Mouse (Mus musculus) CD4-positive, CD25-positive, alpha-beta regulatory T cell, adult 4 months (primary cell): ENCODE results near the gene Neu4. TPM values are rescaled to one million over a fixed set of nuclear protein-coding genes. Genes with fewer than 3 reads are reported as not detected.
A peak's percentile ranks its signal among the peaks of the same experiment; 100 is the strongest.
"Not testable (repeated sequence)": the region's sequence is repeated elsewhere in the genome, so short reads cannot be mapped to it uniquely, and the experiment has no call there.

Experiments
- ATAC-seq: one replicate; pipeline ENCODE4 v1.8.0; 2017
- polyA plus RNA-seq, 2 experiments: library from polyadenylated mRNA; unstranded; fragments of 100-300 nt; shearing (Covaris generic); gene quantifications; one replicate each; pipeline ENCODE4 v1.2.1; 2017

The Neu4 gene
- polyA plus RNA-seq, 2 experiments from 2014 or later, result not detected

DNA sequence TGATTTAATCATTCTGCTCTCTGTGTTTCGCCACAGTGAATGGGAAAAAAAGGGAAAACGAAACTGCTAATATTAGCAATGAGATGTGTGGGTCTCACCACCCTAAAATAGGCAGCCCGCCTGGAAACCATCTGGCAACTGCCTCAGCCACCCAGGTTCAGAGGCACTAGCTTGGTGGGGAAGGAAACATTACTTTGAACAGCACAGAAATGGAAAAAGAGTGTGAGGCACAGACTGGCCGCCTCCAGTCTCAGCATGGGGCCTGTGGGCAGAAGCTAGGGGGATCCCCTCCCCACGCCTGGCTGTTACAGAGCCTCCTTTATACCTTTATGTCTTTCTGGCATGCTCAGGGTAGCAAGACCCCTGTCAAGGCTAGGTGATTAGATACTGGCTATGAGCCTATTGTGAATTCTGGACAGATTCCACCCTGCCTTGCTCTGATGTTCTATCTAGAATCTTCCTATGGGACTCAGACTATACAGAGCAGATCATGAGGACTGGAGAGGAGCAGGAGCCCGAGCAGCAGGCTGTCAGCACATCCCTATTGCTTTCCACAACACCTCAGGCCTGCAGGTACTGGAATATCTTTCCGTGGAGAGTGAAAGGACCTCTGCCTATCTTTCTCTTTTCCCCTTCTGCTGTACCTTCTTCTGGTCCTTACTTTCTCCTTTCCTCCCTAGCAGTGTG lies 33.4 kb downstream of the Neu4 start:
- ATAC-seq, result peak; percentile 55

DNA sequence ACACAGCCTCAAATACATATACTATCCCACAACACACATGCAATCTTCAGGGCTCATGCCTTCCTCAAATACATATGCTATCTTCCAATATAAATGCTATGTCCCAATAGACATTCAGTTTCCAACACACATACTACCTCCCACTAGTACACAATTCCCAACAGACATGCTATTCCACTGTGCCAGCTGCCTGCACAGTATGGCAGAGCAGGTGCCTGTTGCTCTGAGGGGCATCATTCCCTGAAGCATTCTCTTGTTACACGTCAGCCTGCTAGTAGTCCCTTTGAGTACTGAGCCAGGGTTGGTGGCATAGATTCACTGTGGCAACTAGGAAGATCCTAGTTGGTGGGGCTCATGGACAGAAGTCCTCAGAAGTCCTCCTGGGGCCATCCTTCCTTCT lies 34.2 kb downstream of the Neu4 start:
- ATAC-seq, result no peak

DNA sequence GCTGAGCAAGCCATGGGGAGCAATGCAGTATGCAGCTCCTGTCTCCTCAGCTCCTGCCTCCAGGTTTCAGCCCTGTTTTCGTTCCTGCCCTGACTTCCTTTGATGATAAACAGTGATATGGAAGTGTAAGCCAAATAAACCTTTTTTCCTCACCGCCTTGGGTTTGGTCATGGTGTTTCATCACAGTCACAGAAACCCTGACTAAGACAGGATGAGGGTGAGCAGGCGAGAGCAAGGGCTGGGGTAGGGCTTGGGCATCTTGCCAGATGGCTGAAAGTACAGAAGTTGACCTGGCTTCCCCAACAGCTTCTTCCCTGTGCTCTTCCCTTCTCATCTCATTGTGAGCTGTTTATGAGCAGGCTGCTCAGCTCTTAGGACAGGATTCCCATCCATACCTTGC lies 35.7 kb downstream of the Neu4 start:
- peak; percentile 27 for ATAC-seq

DNA sequence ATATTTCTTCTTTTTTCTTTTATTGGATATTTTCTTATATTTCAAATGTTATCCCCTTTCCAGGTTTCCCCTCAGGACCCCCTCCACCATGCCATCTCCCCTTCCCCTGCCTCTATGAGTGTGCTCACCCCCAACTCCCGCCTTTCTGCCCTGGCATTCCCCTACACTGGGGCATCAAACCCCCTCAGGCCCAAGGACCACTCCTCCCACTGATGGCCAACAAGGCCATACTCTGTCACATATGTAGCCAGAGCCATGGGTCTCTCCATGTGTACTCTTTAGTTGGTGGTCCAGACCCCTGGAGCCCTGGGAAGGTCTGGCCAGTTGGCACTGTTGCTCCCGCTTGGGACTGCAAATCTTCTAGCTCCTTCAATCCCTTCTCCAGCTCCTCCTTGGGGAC lies 37.1 kb downstream of the Neu4 start:
- ATAC-seq, result no peak

GRCm38 (mm10) chr1:94058281-94058680 lies 38.0 kb downstream of the Neu4 start:
- not testable (repeated sequence) for ATAC-seq

DNA sequence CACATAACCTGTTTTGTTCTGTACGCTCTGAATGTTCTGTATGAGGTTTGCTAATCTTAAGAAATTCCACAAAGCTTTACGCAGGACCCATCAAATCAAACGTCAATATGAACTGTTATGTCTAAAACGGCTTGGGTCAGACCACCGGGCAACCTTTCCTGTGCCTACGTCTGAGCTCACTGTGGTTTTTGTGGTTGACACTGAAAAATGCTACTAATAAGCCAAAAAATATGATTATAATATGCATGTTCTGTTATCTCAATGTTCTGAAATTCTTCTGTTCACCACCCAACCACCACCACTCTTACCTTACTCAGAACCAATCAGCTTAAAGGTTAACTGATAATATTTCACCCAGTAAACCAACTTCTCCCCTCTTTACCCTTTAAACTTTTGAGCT lies 54.5 kb downstream of the Neu4 start:
- ATAC-seq, result peak; percentile 52

DNA sequence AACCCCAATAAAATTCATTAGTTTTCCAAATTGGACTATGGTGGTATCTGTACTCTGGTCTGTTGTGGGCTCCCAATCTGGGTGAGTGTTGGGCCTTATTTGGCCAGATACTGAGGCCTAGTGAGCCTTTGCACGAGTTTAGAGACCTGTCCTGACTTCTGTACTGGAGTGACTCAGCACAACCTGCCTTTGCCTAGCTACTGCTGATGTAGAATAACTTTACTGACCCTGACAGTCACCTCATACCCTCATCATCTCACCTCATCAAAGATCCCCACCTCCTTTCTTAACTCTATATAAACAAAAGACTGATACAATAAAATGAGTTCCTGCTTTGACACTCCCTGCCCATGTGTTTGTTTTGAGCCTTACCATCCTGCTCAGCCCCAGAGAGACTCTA lies 56.5 kb downstream of the Neu4 start:
- ATAC-seq, result no peak

Other genes with a start within 250 kb of the Neu4 start
- 100 to 1,000 TPM; 120 to 147 TPM for gene Dtymk, start 218.5 kb upstream of the Neu4 start, polyA plus RNA-seq
- gene Ing5, start 216.5 kb upstream of the Neu4 start, polyA plus RNA-seq, result 10 to 100 TPM; 25.4 to 36.9 TPM
- 10 to 100 TPM; 24.5 to 37.2 TPM for gene D2hgdh, start 195.5 kb upstream of the Neu4 start, polyA plus RNA-seq
- gene Gal3st2, start 159.1 kb upstream of the Neu4 start, polyA plus RNA-seq, result not detected
- not detected for gene Gal3st2b, start 102.1 kb upstream of the Neu4 start, polyA plus RNA-seq
- gene Gal3st2c, start 29.9 kb upstream of the Neu4 start, polyA plus RNA-seq, result under 1 TPM in 1 of 2 experiments, not detected in 1; 0.08 TPM
- gene Pdcd1, start 32.1 kb downstream of the Neu4 start, polyA plus RNA-seq, result 100 to 1,000 TPM; 188 to 330 TPM